Mouse (Mus musculus): ENCODE measurements around the gene Olfr700. TPM values are rescaled to one million over a fixed set of nuclear protein-coding genes. Genes with fewer than 3 reads are reported as not detected.

The Olfr700 gene
- polyA plus RNA-seq, 1 experiment from 2014 or later: not detected

Other genes starting within 250 kb of the Olfr700 start
- not detected in 2 replicates for gene Olfr693, start 128.2 kb downstream of the Olfr700 start, polyA plus RNA-seq (2015; fragmentation: Nextera tagmentation; extraction: Ambion mirVana)
- gene Olfr694, start 117.0 kb downstream of the Olfr700 start, polyA plus RNA-seq (2015; fragmentation: Nextera tagmentation; extraction: Ambion mirVana): not detected in 2 replicates
- gene Olfr695, start 92.4 kb downstream of the Olfr700 start, polyA plus RNA-seq (2015; fragmentation: Nextera tagmentation; extraction: Ambion mirVana): not detected in 2 replicates
- gene Olfr697, start 66.4 kb downstream of the Olfr700 start, polyA plus RNA-seq (2015; fragmentation: Nextera tagmentation; extraction: Ambion mirVana): not detected in 2 replicates
- gene Olfr698, start 53.4 kb downstream of the Olfr700 start, polyA plus RNA-seq (2015; fragmentation: Nextera tagmentation; extraction: Ambion mirVana): not detected in 2 replicates
- not detected in 2 replicates for gene Olfr699, start 15.6 kb downstream of the Olfr700 start, polyA plus RNA-seq (2015; fragmentation: Nextera tagmentation; extraction: Ambion mirVana)
- not detected in 2 replicates for gene Olfr701, start 5.3 kb upstream of the Olfr700 start, polyA plus RNA-seq (2015; fragmentation: Nextera tagmentation; extraction: Ambion mirVana)
- not detected in 2 replicates for gene Olfr702, start 25.1 kb upstream of the Olfr700 start, polyA plus RNA-seq (2015; fragmentation: Nextera tagmentation; extraction: Ambion mirVana)
- not detected in 2 replicates for gene Olfr703, start 34.5 kb upstream of the Olfr700 start, polyA plus RNA-seq (2015; fragmentation: Nextera tagmentation; extraction: Ambion mirVana)
- not detected in 2 replicates for gene Olfr704, start 54.4 kb upstream of the Olfr700 start, polyA plus RNA-seq (2015; fragmentation: Nextera tagmentation; extraction: Ambion mirVana)
- gene Olfr705, start 68.1 kb upstream of the Olfr700 start, polyA plus RNA-seq (2015; fragmentation: Nextera tagmentation; extraction: Ambion mirVana): not detected in 2 replicates
- gene Olfr706, start 79.3 kb upstream of the Olfr700 start, polyA plus RNA-seq (2015; fragmentation: Nextera tagmentation; extraction: Ambion mirVana): not detected in 2 replicates
- not detected in 2 replicates for gene Olfr707, start 92.4 kb upstream of the Olfr700 start, polyA plus RNA-seq (2015; fragmentation: Nextera tagmentation; extraction: Ambion mirVana)
- not detected in 2 replicates for gene Olfr1532-ps1, start 99.2 kb upstream of the Olfr700 start, polyA plus RNA-seq (2015; fragmentation: Nextera tagmentation; extraction: Ambion mirVana)
- not detected in 2 replicates for gene Olfr709-ps1, start 123.4 kb upstream of the Olfr700 start, polyA plus RNA-seq (2015; fragmentation: Nextera tagmentation; extraction: Ambion mirVana)
- not detected in 2 replicates for gene Olfr710, start 139.5 kb upstream of the Olfr700 start, polyA plus RNA-seq (2015; fragmentation: Nextera tagmentation; extraction: Ambion mirVana)
- gene Olfr6, start 155.1 kb upstream of the Olfr700 start, polyA plus RNA-seq (2015; fragmentation: Nextera tagmentation; extraction: Ambion mirVana): not detected in 2 replicates
- not detected in 2 replicates for gene Olfr711, start 166.6 kb upstream of the Olfr700 start, polyA plus RNA-seq (2015; fragmentation: Nextera tagmentation; extraction: Ambion mirVana)
- gene Olfr2, start 197.2 kb upstream of the Olfr700 start, polyA plus RNA-seq (2015; fragmentation: Nextera tagmentation; extraction: Ambion mirVana): not detected in 2 replicates
- not detected in 2 replicates for gene Olfr713, start 222.3 kb upstream of the Olfr700 start, polyA plus RNA-seq (2015; fragmentation: Nextera tagmentation; extraction: Ambion mirVana)